Mouse (Mus musculus) ovary, adult 18-20 months (tissue): ENCODE measurements at regions not wholly inside any gene's neighbourhood (a gene's known extent, or its start where the extent isn't known, plus 50 kb on each side); places are given as distances from the start of the nearest gene placed in this dataset.
"Not testable (repeated sequence)": the region's sequence is repeated elsewhere in the genome, so short reads cannot be mapped to it uniquely, and the experiment has no call there.

Experiments used
- DNase-seq: peaks from one replicate; pipeline ENCODE4 v3.0.0; 2022; ENCODE audit warnings: low spot score, mixed read lengths

DNA sequence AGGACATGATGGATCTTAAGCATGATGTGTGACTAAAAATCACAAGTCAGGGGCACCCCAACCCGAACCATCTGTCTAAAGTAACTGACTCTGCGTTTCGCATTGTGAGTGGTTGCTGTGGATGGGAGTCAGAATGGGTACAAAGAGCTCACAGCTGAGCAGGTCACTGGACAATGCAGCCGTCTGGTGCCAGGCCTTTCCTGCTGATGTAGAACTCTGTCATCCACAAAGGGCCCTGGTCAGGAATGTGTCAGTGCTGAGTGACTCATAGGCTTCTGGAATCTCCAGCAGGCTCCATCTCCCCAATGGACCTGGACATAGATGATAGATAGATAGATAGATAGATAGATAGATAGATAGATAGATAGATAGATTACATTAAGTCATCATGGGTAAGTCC lies 335.8 kb upstream of the Maf start:
- no peak for DNase-seq

DNA sequence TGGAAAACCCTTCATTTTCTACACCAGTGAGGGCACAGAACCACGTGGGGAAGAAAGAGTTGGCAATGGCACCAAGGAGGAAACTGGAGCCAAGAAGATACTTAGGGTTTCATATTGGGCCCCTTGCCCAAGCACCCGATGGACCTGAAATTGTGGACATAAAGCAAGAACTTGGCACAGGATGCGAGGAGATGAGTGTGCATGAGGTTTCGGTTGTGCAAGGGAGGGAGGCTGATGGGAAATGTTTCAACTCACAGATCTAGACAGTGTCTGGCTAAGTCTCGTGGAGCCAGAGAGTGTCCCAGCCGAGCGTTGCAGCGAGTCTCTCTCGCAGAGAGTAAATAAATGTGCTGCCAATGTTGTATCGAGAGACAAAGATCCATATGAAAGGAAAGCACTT lies 323.4 kb upstream of the Maf start:
- DNase-seq: no peak

DNA sequence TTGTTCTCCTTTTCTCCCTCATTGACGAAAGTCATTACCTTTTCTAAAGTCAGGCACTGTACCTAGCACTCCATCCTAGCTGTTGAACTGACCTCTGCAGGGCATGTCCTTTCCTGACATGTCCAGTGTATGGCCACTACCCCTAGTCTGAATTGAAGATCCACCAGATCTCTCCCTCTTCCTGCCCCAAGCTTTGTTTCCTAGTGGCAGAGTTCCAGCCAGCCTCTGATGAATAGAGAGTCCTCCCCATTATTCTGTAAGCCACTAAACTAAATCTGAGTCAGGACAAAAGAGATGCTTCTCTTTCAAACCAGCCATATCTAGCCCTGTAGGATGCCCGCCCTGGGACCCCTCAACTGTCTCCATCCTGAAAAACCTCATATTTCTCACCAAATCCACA lies 317.7 kb upstream of the Maf start:
- DNase-seq: no peak

DNA sequence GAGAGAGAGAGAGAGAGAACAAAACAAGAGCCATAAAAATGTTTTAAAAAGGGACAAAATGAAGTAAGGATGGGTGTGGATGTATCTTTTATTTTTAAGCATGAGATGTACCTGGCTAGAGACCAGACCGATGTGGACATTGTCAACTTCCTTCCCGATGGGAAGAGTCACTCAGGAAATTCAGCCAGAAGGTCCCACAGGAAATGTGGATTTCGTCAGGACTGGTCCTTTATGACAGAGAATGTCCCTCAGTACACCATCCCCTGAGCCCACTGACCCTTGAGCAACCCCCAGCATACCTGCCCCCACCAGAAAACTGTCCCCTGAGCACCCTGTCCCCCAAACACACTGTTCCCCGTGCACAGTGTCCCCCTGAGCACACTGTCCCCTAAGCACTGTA lies 317.2 kb upstream of the Maf start:
- no peak for DNase-seq

- DNase-seq: no peak
Measured at GRCm38 (mm10) chr8:116021691-116022090, 314.1 kb upstream of the Maf start.

- no peak for DNase-seq
Measured at GRCm38 (mm10) chr8:115995320-115995719, 287.7 kb upstream of the Maf start.

DNA sequence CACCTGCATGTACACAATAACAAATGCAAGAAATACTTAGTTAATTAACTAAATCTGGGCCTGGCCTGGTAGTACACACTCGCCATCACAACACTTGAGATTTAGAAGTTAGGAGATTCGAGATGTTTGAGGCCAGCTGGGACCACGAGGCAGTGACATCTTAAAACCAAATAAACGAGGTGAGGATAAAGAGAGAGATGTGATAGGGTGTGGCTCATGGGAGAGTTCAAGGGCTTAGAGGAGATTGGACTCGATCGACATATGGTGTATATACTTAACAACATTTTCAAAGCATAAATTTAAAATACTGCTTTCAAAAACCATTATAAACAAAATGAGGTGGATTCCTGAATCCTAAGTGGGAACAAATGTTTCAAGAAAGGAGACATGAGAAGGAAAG lies 284.4 kb upstream of the Maf start:
- DNase-seq: no peak

DNA sequence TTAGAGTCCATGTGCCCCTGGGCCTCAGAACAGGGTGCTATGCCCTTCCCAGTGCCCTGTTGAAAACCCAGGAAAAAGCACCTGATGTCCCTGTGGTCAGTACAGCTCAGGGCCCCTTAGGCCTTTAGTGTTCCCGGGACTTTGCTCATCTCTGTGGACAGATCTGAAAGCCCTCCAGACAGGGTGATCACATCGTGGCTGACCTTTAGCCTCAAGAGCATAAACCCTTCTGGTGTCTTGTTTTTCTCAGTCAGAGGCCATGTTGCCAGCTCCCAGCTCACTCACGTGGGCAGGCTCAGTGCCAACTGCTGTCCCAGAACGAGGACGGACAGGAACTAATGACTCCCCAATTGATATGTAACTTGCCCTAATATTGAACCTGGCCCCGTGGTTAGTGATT lies 275.8 kb upstream of the Maf start:
- no peak for DNase-seq

GRCm38 (mm10) chr8:115982326-115982725 lies 274.7 kb upstream of the Maf start:
- no peak for DNase-seq

DNA sequence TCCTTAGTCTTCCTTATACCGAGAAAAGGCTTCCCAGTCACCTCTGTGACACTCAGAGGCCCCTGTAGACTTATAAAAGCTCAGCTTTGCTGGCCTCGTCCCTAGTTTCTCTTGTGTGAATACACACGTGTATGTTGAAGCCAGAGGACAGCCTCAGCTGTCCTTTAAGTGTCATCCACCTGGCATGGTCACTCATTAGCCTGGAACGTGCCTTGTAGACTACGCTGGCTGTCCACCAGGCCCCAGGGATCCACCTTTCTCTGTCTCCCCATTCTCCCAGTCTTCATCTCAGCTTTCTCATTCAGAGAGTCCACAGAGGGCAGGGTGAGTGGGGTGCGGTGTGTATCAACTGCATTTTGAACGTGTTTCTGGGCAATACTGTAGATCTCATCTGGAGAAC lies 273.8 kb upstream of the Maf start:
- DNase-seq: no peak

- no peak for DNase-seq
Measured at GRCm38 (mm10) chr8:115980616-115981015, 273.0 kb upstream of the Maf start.

DNA sequence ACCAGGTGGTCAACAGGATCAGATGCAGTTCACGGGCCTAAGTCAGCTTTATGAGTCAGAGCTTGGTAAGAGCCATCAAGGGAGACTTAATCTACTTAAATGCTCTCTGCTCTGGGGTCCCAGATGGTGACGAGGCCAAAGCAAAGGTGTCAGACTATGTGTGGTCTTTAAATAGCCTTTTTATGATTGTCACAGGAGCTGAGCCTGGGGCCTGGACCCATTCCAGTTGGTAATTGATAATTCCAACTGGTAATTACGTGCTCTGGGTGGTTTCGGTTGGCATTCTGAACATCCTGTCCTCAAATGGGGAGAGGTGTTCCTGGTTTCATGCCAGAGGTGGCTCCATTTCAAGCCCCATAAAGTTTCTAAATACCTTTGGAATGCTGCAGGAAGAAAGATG lies 269.6 kb upstream of the Maf start:
- no peak for DNase-seq

DNA sequence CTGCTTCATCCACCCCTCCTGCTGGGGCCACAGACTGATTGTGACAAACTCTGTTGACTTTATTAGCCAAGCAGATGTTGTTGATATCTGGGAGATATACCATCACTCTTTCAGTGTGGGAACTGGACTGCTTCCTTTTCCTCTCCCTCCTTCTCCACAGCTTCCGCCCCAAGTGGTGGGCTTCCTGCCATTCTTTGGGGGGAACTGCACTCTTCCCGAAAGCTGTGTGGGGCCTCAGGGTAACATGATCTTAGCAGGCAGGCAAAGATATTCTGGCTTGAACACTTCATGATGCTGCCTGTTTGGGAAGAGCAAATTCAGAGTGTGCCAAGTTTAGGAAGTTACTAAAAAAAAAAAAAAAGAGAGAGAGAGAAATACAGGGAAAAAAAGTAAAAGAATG lies 267.1 kb upstream of the Maf start:
- no peak for DNase-seq

DNA sequence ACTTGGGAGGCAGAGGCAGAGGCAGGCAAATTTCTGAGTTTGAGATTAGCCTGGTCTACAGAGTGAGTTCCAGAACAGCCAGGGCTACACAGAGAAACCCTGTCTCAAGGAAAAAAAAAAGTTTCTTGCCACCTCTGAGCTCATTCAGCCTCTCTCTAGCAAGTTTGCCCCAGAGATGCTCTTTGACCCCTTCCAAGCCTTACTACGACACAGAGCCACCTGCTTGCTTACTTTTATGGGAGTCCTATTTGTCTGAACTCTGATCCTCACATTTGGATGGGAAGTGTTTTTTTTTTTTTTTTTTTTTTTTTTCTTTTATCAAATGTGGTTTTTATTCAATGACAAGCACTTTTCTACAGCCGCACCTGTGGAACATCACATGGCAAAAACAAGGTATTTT lies 263.8 kb upstream of the Maf start:
- not testable (repeated sequence) for DNase-seq

- no peak for DNase-seq
Measured at GRCm38 (mm10) chr8:115968121-115968520, 260.5 kb upstream of the Maf start.

GRCm38 (mm10) chr8:115965981-115966380 lies 258.4 kb upstream of the Maf start:
- DNase-seq: no peak

- DNase-seq: no peak
Measured at GRCm38 (mm10) chr8:115955371-115955770, 247.8 kb upstream of the Maf start.

DNA sequence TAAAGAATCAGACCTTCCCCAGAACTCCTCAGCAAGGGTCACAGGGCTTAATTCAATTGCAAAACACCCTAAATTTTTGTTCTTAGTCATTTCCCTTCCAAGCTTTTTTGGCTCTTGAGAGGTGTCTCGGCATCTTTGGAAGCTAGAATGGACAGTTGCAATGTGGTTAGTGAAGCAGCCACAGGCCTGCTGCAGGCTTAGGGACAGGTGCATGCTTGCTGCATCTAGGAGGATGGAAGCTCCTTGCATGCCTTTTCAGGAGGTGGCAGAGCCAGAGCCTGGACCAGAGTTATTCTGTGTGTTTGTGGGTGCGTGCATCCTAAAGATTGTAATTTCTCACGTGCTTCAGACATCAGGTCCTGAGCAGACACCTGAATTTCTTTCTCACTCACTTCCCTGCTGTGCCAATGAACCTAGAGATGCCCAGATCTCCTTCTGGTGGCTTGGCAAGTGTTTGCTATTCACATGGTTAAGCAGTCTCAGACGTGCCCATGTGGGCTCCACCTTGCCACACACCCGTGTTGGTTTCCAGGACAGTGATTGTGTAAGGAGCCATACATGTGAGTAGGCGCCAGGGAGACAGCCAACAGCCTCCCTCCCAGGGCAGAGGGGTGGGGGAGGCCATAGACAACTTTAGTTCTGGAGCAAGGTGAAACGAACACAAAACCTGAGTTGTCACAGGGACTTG lies 246.3 kb upstream of the Maf start:
- no peak for DNase-seq

DNA sequence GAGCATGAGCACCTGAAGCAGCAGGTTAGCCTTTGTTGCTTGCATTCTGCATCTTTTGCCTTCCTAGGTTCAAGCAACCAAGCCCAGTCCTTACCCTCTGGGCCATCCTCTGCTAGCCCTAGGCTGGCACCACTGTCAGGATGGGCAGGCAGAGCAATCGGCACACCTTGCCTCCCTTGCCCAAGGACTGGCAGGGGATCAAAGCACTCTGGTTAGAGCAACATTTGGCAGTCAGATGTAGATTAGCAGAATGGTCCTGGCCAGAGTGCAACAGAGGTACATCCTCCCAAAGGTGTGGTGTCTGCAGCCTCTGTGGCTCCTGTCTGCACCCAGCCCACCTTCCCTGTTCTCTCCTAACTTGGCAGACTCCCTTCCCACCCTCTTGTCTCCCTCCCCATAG lies 244.9 kb upstream of the Maf start:
- no peak for DNase-seq

- DNase-seq: no peak
Measured at GRCm38 (mm10) chr8:115948916-115949315, 241.3 kb upstream of the Maf start.

DNA sequence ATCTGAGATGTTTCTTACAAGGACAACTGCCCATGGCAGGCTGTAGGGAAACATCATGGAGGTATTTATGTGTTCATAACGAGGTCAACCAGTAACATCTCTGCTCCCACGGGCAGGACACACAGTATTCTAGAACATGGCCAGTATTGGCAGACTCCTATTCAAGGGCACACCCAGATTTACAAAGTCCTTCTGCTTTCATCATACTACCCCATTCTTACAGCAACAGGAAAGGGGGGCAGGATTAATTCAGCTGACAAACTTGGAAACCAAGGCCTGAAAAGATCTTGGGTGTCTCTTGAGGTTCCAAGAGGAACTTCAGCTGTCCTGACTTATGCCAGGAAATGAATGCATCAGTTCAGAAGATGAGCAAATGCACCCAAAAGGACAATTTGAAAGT lies 240.4 kb upstream of the Maf start:
- no peak for DNase-seq

- peak; percentile 6 for DNase-seq
Measured at GRCm38 (mm10) chr8:115942731-115943509, 235.3 kb upstream of the Maf start.

DNA sequence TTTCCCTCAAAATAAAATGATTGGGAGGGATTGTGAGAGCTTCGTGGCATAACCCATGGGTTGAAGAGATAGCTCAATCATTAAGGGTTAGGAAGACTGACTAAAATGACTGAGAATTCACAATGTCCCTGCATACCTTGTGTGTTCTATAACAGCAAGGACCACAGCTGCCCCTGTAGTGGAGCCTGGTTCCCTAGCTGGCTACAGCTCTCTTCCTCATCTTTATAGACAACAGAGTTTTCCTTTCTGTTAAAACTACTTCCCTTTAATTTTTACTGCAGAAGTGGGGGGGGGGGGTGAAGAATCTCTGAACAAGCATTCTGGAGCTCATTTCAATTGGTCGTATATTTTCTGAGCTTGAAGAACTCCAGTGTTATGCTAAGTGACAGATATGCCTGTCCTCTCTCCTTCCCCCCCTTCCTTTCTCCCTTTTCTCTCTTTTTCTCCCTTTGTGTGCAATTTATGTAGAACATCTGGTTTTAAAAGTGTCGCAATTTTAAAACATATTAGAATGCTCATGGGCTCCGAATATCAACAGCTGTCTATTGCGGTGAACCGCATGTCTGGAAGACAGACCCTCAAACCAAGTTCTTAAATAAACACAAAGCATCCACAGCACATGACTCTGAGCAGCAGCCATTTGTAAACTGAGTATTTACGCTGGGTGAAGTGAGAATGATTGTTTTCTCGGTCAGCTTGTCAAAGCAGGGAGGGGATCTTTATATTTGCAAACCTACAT lies 222.0 kb upstream of the Maf start:
- DNase-seq: no peak
